Mouse (Mus musculus) gonadal fat pad, adult 2 months (tissue): ENCODE measurements around the gene Nek7. TPM values are rescaled to one million over a fixed set of nuclear protein-coding genes. Genes with fewer than 3 reads are reported as not detected.

Experiments
- DNase-seq: peaks from one replicate; pipeline ENCODE4 v3.0.0-alpha.2; 2012; ENCODE audit warnings: low read depth
- polyA plus RNA-seq: library from polyadenylated mRNA; depleted of rRNA; stranded (reverse); fragments of >200 nt; gene quantifications from 2 replicates; pipeline ENCODE4 v1.2.3, GENCODE M21; 2012; rRNA removed

Nek7 gene
- polyA plus RNA-seq = 15.1 and 17.1 TPM in 2 replicates

DNA sequence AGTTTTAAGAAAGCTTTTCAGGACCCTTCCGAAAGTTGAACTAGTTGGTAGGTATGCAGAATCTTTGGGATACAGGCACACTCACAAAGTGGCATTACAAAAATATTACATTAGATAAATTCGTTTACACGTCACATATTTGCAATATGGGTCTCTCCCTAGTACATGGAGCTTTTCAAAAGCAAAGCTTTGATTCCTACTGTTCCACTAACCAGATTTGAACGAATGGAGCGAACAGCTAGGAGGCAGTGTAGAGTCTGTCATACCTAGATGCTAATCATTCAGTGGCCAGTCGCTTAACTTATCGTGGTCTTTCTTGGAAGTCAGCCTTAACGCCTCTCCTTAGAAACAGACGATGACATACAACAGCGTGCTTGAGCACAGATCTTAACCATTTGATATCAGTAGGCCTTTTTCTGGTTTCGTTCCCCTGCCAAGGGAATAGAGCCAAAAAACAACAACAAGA, at the start of gene Nek7:
Gene Nek7, minus strand, starts transcription at position 146 of the 466 bp plus-strand sequence.
- DNase-seq = no peak

DNA sequence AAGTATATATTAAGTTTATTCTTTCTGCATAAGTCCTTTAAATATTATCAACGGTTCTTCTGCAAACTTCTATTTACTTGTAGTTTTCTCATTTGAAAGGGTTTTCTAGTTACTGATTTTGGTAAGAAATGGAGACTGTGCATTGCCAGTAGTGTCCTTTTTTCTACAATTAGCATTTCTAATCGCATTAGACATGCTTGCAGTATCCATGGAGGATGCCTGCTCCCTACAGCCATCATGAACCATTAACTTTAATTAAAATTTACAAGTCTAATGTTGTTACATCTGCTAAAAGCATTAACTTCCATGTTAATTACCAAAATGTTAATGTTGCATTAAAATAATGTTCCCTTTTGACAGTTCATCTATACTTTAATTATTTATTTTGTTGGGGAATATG, 42.4 kb upstream of the Nek7 start:
- DNase-seq = no peak

DNA sequence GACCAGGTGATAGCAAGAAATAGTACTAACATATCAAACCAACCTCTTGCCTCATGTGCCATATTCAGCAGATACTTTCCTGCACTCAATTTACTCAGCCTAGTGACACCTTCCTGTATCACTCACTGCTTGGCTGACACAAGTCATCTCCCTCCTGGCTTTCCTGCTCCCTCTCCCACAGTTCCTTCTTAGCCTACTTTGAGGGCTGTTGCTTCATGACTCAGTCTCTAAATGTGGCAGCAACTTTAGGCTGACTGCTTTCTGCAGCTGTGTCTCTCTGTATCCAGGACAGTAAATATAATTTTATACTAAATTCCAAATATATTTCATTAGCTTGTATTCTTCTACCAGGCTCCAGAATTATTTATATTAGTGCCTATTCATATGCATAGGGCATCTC, 34.3 kb upstream of the Nek7 start:
- no peak for DNase-seq

DNA sequence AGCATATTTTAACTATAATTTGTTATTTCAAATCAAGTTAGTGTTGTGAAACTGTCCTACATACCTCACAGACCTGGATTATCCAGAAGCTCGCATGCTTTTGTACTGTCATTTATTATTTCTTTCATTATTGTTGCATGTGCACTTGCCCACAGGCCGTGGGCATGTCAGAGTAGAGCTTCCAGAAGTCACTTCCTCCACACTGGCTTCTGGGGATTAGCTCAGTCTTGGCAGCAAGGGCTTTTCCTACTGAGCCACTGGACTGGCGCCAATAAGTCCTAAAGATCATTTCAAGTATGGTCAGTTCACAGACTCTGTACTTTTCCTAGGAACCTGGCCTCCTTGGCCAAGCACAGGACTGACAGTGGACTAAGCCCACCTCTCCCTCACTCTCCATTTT, 25.1 kb upstream of the Nek7 start:
- DNase-seq = peak; percentile 88

DNA sequence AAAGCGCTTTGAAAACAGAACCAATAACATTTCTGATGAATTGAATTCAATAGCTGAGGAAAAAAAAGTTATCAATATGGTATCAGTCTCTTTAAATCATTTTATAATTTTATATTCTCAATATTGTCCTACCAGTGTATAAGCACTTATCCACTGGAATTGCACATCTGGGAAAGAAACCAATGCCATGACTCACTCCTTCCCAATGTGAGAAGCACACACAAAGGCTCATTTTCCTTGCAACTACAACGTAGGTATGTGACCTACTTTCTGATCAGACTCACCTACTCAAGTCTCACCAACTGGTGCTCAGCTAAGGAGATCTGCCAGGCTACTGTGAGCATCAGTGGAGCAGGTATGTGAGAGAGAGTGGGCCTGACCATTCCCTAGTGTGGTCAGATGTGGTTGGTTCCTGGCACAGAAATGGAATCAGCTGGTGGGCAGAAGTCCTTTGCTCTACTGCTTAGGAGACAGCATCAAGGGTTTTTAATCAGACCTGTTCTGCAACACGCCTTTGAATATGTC, 23.4 kb upstream of the Nek7 start:
- no peak for DNase-seq

DNA sequence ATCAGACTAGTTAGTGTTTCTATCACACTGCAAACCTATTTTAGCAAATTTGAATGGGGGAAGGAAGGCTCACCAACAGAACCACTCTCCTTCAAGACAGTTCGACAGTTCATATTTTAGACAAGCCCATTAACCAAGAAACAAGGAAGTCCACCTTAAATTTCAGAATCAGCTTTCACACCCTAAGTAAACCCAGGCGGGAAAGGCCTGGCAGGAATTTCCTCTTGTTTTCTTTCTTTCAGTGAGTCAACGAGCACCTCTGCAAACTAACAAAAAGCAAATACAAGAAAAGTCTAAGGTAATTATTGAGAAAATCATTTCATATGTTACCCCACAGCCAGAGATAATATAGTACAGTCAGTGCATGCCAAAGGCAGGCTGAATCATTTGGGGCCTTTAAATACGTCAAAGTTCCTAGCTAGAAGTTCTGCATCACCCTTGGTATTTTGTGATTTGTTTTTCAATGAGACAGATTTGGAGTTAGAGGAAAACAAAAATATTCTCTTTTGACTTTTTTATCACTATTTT, 21.1 kb upstream of the Nek7 start:
- no peak for DNase-seq

DNA sequence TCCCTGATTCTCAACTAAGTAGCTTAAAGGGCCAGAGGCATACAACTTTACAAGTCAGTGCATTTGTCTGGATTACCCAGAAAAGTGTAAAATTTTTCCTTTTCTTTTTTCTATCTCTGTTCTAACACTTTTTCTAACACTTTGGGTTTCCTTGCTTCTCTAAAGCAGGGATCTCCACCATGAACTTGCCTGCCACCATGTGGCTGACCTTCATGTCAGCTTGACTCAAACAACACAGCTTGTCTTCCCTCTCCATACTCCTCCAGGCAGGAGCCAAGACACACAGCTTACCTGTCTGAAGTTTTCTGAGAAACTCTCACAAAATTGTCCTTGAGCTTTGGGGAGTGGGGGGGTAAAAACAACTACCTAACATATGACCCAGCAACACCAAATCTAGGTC, 17.9 kb upstream of the Nek7 start:
- no peak for DNase-seq

DNA sequence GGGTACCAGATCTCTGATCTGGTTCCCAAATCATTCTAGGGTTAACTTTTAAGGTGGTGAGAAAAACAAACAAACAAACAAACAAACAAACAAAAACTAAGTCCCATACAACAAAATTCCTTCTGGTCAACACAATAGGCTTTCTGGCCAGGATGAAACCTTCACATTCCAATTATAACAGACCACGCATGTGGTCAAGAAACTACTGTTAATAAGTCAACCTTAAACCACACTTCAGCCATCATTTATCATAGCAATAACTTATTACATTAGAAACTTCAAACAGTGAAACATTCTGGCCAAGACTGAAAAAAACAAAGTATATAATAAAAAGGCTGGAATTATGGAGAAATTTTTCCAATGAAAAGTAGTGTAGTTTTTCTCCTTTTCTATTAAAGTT, 14.6 kb upstream of the Nek7 start:
- DNase-seq = no peak

DNA sequence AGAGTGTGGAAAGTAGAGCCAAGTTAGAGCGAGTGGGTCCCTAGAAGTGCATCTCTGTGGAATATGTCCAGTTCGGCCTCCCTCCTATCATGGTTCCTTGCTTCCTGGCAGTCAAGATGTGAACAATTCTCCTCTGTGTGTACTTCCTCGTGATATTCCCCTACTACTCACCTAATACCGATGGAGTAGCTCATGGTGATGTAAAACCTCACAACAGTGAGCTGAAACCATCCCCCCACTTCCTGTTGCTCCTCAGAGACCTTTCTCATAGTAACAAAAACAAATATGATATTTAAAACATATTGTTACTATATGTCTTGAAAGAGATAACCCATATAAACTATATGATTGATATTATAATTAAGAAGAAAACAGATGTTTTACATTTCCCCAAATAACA, 9.0 kb upstream of the Nek7 start:
- no peak for DNase-seq

DNA sequence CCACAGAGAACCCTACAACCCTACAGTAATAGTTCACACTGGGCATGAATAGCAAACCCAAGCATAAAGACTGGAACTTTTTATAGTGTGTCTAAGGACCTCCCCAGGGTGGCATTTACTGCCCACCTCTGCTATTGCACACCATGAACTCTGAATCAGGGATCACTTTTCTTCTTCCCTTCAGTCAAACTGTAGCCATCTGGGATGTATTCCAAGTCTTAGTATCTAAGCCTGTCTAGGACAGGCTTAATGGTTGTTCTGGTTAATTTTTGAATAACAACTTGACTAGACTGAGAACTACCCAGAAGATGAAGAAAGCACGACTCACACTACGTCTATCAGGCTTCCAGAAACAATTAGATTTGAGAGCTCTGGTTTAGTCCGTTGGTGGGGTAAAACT, 8.5 kb upstream of the Nek7 start:
- DNase-seq = no peak

DNA sequence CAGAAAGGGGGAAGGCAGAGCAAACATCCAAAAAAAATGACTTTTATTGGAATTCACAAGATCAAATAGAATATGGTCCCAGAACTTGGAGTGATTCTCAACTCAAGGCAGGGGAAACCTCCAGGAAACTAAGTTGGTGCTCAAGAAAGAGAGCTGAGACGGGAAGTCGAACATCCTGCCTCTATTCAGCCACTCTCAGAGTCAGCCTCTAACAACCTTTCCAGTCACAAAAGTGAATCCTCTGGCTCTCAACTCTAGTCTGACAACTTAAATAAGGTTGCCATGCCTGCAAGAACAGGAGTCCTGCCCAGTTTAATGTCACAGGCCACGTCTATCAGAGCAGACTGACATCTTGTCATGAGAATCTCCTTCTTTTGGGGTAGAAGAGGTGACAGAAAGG, 7.9 kb upstream of the Nek7 start:
- no peak for DNase-seq

DNA sequence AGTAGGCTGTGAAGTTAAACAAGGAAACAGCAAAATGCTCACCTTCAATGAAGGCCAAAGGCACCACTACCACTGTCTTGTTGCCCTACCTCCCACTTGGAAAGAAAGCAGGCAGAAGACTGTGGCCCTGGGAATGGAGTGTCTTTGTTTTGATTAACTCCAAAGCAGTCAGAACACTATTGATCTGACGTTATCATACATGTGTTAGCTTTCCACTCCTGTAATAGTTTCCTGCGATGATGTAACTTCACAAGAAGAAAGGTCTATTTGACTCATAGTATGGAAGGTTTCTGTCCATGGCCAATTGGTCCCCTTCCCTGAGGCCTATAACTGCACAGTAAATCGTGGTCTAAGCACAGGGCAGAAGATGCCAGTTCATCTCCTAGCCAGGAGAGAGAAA, 6.3 kb upstream of the Nek7 start:
- no peak for DNase-seq

DNA sequence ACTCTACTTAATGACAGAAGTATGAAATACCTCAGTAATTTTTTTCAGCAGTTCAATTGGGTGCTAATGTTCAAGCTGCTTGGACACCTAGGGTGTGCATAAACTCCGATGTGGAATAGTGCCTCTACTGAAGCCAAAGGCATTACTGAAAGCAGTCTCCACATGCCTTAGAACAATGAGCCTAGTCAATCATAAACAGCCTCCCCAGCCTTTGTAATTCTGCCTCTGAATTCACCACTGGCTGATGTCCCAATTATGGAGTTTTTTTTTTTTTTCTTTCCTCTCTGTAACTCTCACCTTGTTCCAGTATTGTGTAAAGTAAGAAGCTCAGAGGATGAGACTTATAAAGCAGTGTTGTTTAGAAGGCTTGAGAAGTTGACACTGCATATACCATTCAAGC, 3.9 kb upstream of the Nek7 start:
- DNase-seq = no peak

DNA sequence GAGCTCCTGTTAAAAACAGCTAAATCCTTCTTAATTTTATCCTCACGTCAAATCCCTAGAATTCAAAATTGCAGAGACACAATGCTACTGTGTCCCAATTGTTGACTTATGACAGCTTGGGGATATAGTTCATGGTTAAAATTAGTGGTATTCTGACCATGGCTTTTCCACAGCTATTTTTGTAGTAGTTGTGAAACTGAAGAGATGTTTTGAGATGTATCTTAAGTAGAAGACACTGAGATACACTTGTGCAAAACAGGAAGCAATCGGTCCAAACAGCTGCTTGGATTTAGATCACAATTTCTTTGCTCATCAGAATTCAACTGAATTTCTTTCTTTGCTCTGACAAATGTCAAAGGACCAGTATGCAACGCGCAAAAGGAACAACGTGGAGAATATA, 2.9 kb upstream of the Nek7 start:
- no peak for DNase-seq

DNA sequence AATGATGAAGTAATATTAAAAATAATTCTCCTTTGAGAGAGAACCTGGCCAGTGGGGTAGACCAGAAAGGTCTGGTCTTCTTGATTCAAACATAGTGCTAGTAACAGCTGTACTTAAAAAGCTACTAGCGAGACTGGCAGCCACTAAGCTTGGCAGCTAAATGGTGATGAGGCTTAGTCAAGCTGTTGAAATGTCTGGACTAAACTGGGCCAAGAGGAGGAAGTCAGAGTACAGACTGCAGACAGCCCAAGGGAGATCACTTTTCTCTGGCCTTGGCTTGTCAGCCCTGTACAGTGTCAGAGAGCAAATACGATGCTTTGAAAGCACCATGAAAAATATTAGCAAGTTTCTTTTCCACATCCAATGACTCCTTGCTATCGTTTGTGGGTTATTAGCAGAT, 2.5 kb upstream of the Nek7 start:
- no peak for DNase-seq

DNA sequence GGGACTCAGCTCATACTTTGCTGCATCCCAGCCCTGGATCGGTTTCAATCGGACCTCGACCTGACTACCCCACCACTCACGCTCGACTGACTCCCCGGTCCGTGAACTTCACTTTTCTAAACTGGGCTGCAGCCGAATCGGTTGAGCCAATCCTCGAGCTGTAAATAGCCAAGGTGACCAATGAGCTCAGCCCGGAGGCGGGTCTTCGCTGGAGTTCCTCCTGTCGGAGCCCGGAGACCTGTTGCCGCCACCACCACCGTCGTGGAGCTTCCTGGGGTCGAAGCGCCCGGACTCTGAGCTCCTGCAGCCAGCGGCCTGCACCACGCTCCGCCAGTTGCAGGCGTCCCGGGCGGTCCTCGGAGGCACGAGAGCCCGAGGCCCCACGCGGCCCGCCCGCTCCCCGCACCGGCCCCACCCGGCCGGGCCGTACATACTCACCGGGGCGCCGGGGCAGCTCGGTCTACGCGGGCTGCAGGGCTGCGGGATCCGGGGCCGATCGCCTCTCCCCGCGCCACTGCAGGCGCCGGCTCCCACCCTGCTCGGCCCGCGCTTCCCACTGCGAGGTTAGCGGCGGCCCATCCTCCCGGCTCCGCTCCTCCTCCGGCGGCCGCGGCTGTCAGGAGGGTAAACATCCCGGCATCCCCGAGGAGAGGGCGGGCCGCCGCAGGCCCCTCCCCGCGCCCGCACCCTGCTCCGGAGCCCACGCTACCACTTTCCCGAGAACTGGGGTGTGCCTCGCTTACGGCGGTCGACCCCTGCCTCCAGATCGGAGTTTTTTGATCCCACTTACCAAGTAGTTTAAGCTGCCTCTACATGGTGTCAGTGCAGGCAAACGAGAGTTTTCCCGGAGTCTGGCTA, 598 bp downstream of the Nek7 start:
- no peak for DNase-seq

DNA sequence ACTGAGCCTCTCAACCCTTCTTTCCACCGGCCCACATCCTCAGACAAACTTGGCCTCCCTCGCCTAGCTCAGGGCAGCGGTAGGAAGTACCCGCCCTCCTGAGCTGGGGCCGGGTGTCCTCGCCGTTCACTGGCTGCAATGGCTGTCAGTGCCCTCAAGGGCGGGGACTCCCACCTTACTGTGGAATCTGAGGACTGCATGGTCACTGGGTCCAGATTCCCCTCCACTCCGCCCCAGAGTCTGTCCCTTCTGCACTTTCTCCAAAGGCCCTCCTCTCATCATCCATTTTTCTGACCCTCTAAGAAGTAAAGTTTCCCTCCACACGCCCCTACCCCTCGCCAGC, 2.0 kb downstream of the Nek7 start:
- DNase-seq = no peak

DNA sequence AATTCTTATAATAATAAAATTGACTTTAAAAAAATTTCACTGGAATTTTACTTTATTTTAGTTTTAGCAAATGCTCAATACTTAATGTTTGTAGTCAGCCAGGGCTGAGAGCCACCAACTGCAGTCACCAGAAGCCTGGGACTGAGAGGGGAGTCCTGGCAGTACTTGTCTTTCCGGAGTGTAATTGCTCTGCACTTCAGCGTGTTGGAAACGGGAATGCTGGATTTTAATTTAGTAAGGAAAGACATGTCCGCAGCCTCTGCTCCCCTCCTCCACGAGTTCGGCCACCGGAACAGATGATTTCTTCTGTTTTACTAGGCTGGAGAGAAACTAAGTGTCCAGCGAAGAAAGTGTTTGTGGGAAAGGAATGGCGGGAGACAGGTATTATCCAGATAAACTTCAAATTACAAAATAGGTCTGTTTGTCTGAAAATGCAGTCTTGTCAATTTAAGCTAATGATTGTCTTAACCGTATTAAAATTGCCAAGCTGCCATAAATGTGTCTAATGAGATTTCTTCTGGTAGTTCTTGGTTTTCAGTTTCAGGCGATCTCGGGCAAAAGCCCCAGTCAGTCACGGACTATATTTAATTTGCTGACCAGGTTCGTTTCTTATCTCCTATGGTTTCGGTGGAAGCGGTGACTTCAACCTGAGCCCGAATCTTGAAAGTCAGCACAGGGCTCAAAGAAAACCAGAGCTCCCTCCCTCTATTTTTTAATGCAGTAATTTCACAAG, 2.5 kb downstream of the Nek7 start:
- no peak for DNase-seq

DNA sequence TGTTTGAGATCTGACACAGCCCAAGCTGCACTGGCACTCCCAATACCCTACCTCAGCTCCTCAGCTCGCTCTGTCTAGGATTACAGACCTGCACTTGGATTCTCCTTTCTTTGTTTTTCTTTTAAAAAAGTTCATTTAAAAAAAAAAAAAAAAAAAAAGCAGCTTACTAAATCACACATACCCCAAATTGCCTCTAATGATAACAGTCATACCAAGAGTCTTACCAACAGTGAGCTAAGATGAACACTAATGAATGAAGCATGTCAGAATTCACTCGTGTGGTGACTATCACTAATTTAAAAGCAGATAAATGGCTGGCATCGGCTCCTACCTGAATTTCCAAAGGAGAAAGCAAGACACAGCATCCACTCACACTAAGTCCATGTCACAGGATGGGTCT, 4.6 kb downstream of the Nek7 start:
- no peak for DNase-seq

DNA sequence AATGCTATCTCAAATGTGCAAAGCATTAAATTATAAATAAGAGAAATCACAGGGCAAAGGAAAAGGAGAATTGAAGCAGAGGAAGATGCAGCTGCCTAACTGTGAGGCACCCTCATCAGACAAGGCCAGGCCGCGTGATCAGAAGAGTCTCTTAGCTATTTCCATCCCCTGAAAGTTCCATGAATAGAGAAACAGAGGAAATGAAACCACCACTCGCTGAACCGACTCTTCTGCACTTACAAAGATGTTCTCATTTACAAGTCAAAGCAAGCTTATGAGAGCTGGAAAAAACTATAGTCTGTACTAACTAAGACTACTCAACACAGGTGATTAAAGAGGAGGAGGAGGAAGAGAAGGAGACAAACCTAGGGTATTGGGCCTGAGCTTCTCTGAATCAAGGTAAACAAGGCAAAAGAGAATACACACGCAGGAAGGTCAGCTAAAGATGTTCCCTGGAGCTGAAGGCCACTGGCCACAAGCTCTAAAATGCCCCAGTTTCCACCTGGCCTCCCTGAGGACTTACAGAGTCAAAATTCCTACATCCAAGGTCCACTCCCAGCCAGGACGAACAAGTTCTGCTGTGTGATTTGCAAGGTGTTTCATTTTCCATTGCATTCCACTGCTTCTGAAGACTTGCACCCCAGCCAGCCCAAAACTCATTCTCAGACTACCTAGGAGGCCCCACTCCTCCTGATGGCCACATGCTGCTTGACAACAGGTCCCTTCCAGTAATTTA, 5.2 kb downstream of the Nek7 start:
- no peak for DNase-seq

DNA sequence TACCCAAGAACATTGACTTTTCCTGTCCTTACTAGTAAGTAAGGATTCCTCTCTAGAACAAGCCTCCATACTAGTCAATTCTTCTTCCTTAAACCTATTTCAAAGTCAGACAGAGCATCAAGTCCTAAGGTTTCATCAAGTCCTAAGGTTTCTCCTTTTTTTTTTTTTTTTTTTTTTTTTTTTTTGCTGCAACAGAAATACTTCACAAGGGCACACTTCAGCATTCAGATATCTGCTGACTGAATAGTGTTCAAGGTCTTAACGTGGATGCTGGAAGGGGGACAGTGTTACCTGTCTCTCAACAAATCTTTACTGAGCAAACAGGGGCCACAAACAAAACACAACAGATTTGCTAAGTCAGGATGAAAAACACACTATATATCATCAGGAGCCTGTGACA, 7.8 kb downstream of the Nek7 start:
- no peak for DNase-seq

DNA sequence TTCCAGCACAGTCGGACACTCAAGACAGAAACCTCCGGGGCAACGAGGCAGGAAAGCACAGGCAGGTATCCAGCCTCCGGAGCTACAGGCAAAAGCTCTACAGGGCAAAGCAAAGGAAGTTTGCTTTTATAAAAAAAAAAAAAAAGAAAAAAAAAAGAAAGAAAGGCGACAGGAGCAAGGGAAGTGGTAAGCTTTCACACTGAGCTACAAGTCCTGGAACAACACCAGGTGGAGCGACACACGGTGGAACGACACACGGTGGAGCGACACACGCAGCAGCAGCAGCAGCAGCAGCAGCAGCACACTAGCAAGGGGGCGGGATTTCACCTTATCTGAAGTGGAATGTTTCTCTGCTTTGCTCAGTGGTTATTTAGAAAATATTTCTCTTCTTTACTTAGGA, 10.8 kb downstream of the Nek7 start:
- no peak for DNase-seq
